In genomic region chr3:123122151-123123030, GRCm38 (mm10) we compare ENCODE assay signal across 17 mouse cellular contexts.
DNase-seq lines count a peak whose midpoint lies in the region; ATAC-seq and TF ChIP-seq lines count a peak whose summit lies in the region.
"Had no signal": no experiment of that assay in that cellular context is flagged by ENCODE, and none has a peak within 500 bp of the region (broad histone marks: within the 10 kb centered on the region; RNA-seq: fewer than 3 reads in every experiment).

No protein-coding gene starts in this region.

- no peak for ATAC-seq in heart, embryonic 13.5 days (ENCODE audit: extremely low read depth, insufficient number of reproducible peaks, low FRiP score, low TSS enrichment)
- ATAC-seq in intestine, embryonic 15.5 days: peak; percentile 67
- ATAC-seq in hindbrain, postnatal 0 days: no peak
- ATAC-seq: inflammation-experienced regulatory T-cells, adult 6 months; midbrain, embryonic 15.5 days had no signal

- H3K4me1 ChIP-seq in heart, embryonic 13.5 days: peaks cover 12% of the 10 kb centered on the region
- H3K4me1 ChIP-seq in intestine, embryonic 15.5 days (replicated peaks): 0 out of 2 replicates have a peak, but pooled peaks cover under 1% of the 10 kb centered on the region
- H3K4me1 ChIP-seq in hindbrain, postnatal 0 days (ENCODE audit: insufficient read depth, low read length): no peaks in the 10 kb centered on the region
- H3K4me1 ChIP-seq: midbrain, embryonic 15.5 days had no signal

- H3K9me3 ChIP-seq in heart, embryonic 13.5 days: no peaks in the 10 kb centered on the region
- H3K9me3 ChIP-seq in intestine, embryonic 15.5 days: no peaks in the 10 kb centered on the region
- H3K9me3 ChIP-seq in hindbrain, postnatal 0 days (ENCODE audit: low read length): no peaks in the 10 kb centered on the region
- H3K9me3 ChIP-seq: limb, embryonic 13.5 days; midbrain, embryonic 15.5 days had no signal

- no peaks in the 10 kb centered on the region for H3K36me3 ChIP-seq in heart, embryonic 13.5 days
- H3K36me3 ChIP-seq in intestine, embryonic 15.5 days: no peaks in the 10 kb centered on the region
- no peaks in the 10 kb centered on the region for H3K36me3 ChIP-seq in hindbrain, postnatal 0 days (ENCODE audit: insufficient read depth, low read length)
- H3K36me3 ChIP-seq: limb, embryonic 13.5 days; midbrain, embryonic 15.5 days had no signal

- no peak overlapping the region for H3K4me3 ChIP-seq in heart, embryonic 13.5 days
- no peak overlapping the region for H3K4me3 ChIP-seq in intestine, embryonic 15.5 days (replicated peaks)
- H3K4me3 ChIP-seq in hindbrain, postnatal 0 days (ENCODE audit: low read length): no peak overlapping the region
- H3K4me3 ChIP-seq: layer of hippocampus, adult 2 months; limb, embryonic 13.5 days; midbrain, embryonic 15.5 days had no signal

- peak overlapping the region; percentile 20 for H3K27ac ChIP-seq in heart, embryonic 13.5 days (replicated peaks)
- H3K27ac ChIP-seq in intestine, embryonic 15.5 days: peak overlapping the region; percentile 40
- no peak overlapping the region for H3K27ac ChIP-seq in hindbrain, postnatal 0 days
- H3K27ac ChIP-seq: layer of hippocampus, adult 2 months; limb, embryonic 13.5 days; midbrain, embryonic 15.5 days had no signal

- H3K4me2 ChIP-seq in heart, embryonic 13.5 days: no peak overlapping the region
- no peak overlapping the region for H3K4me2 ChIP-seq in intestine, embryonic 15.5 days (replicated peaks)
- no peak overlapping the region for H3K4me2 ChIP-seq in hindbrain, postnatal 0 days (ENCODE audit: low read depth, low read length)
- H3K4me2 ChIP-seq: limb, embryonic 13.5 days; midbrain, embryonic 15.5 days had no signal

- no peaks in the 10 kb centered on the region for H3K27me3 ChIP-seq in heart, embryonic 13.5 days (replicated peaks)
- H3K27me3 ChIP-seq in intestine, embryonic 15.5 days (replicated peaks): no peaks in the 10 kb centered on the region
- no peaks in the 10 kb centered on the region for H3K27me3 ChIP-seq in hindbrain, postnatal 0 days (ENCODE audit: insufficient read depth, low read length)
- H3K27me3 ChIP-seq: CH12.LX; limb, embryonic 13.5 days; midbrain, embryonic 15.5 days had no signal

- no peak for DNase-seq in heart, postnatal 36 days
- DNase-seq in urinary bladder, postnatal 14 days (ENCODE audit: low spot score): peak; percentile 72
- no peak for DNase-seq in urinary bladder, postnatal 4 days (ENCODE audit: low spot score in 2 of 2)
- peak; percentile 49 for DNase-seq in yolk sac, embryonic 10.5 days (ENCODE audit: low spot score)
- DNase-seq in layer of hippocampus, adult 9-11 months: no peak
- DNase-seq in hindbrain, postnatal 0 days (ENCODE audit: low spot score): no peak
- DNase-seq: adrenal gland, adult 2 months; cerebellum, adult 9-11 months; right cerebral cortex, postnatal 4 days; thymus, postnatal 36 days had no signal

- no peak overlapping the region for H3K9ac ChIP-seq in heart, embryonic 13.5 days
- H3K9ac ChIP-seq in intestine, embryonic 15.5 days: no peak overlapping the region
- H3K9ac ChIP-seq in hindbrain, postnatal 0 days (replicated peaks; ENCODE audit: low read length): no peak overlapping the region
- H3K9ac ChIP-seq: limb, embryonic 13.5 days; midbrain, embryonic 15.5 days had no signal

- no peak for TF ChIP-seq CTCF in hindbrain, postnatal 0 days (IDR thresholded peaks at IDR 0.05; ENCODE audit: low read depth)

- intact Hi-C loops in heart, postnatal 36 days (cut with DNase I): no loop called here

- whole genome bisulfite sequencing in heart, embryonic 13.5 days: 60% methylated on average over 21 of the region's 21 CpGs
- 61% methylated on average over 21 of the region's 21 CpGs for WGBS in intestine, embryonic 15.5 days
- 87% methylated on average over 21 of the region's 21 CpGs for WGBS in hindbrain, postnatal 0 days

Comparison
In these comparisons a context has a peak if more than half of its experiments do, and no peak if none do; other contexts are left out.
1. DNase-seq: peak in urinary bladder, postnatal 14 days (single experiment) and yolk sac, embryonic 10.5 days (single experiment); none in heart, postnatal 36 days (0 of 2), urinary bladder, postnatal 4 days (0 of 2), layer of hippocampus, adult 9-11 months (single experiment) and hindbrain, postnatal 0 days (single experiment).